Mouse (Mus musculus) CD4-positive, CD25-positive, alpha-beta regulatory T cell, adult 4 months (primary cell): Measurements from ENCODE around the gene Rsph6a. TPM values are rescaled to one million over a fixed set of nuclear protein-coding genes. Genes with fewer than 3 reads are reported as not detected.
A peak's percentile ranks its signal among the peaks of the same experiment; 100 is the strongest.

Experiments
- ATAC-seq: one replicate; pipeline ENCODE4 v1.8.0; 2017
- polyA plus RNA-seq, 2 experiments: library from polyadenylated mRNA; unstranded; fragments of 100-300 nt; shearing (Covaris generic); gene quantifications; one replicate each; pipeline ENCODE4 v1.2.1; 2017

Rsph6a gene
- polyA plus RNA-seq, result not detected

GRCm38 (mm10) chr7:19054047-19054776 is at the start of gene Rsph6a:
Gene Rsph6a, plus strand, starts transcription at chr7:19054690.
- ATAC-seq, result no peak

GRCm38 (mm10) chr7:19005417-19006121 is 48.9 kb upstream of the Rsph6a start:
- ATAC-seq, result no peak

GRCm38 (mm10) chr7:19006476-19006875 is 48.0 kb upstream of the Rsph6a start:
- ATAC-seq, result peak; percentile 41

- no peak for ATAC-seq
These were observed 47.2 kb upstream of the Rsph6a start for GRCm38 (mm10) chr7:19007026-19007977.

- ATAC-seq, result no peak
These were observed 43.9 kb upstream of the Rsph6a start for GRCm38 (mm10) chr7:19010581-19010980.

- no peak for ATAC-seq
These were observed 42.4 kb upstream of the Rsph6a start for GRCm38 (mm10) chr7:19012025-19012621.

- ATAC-seq, result no peak
These were observed 41.6 kb upstream of the Rsph6a start for GRCm38 (mm10) chr7:19012882-19013281.

GRCm38 (mm10) chr7:19014452-19014851 is 40.0 kb upstream of the Rsph6a start:
- no peak for ATAC-seq

- ATAC-seq, result no peak
These were observed 38.4 kb upstream of the Rsph6a start for GRCm38 (mm10) chr7:19016042-19016441.

- ATAC-seq, result no peak
These were observed 36.6 kb upstream of the Rsph6a start for GRCm38 (mm10) chr7:19017909-19018308.

GRCm38 (mm10) chr7:19021048-19021447 is 33.4 kb upstream of the Rsph6a start:
- no peak for ATAC-seq

- ATAC-seq, result no peak
These were observed 32.1 kb upstream of the Rsph6a start for GRCm38 (mm10) chr7:19022189-19022958.

GRCm38 (mm10) chr7:19023357-19023814 is 31.1 kb upstream of the Rsph6a start, which contains the start of gene Foxa3:
Gene Foxa3, minus strand, starts transcription at chr7:19023538.
- ATAC-seq, result peak; percentile 24

- ATAC-seq, result peak; percentile 94
These were observed 30.4 kb upstream of the Rsph6a start, which contains the start of gene Sympk for GRCm38 (mm10) chr7:19024096-19024506. Gene Sympk, plus strand, starts transcription at chr7:19024377.

GRCm38 (mm10) chr7:19024581-19025255 is 29.8 kb upstream of the Rsph6a start:
- ATAC-seq, result peak; percentile 21

GRCm38 (mm10) chr7:19028067-19028466 is 26.4 kb upstream of the Rsph6a start:
- no peak for ATAC-seq

GRCm38 (mm10) chr7:19029084-19029653 is 25.3 kb upstream of the Rsph6a start:
- ATAC-seq, result peak; percentile 64

- ATAC-seq, result no peak
These were observed 22.8 kb upstream of the Rsph6a start for GRCm38 (mm10) chr7:19031641-19032040.

- no peak for ATAC-seq
These were observed 9.9 kb upstream of the Rsph6a start for GRCm38 (mm10) chr7:19044616-19045015.
